Mouse (Mus musculus) forebrain, embryonic 11.5 days (tissue): ENCODE measurements around the gene Vps52. TPM values are rescaled to one million over a fixed set of nuclear protein-coding genes. Genes with fewer than 3 reads are reported as not detected.

Experiments used
- ATAC-seq: fragments of 200-750 bp; cut with Nextera tagmentation; replicated peaks from 2 replicates; pipeline ENCODE4 v1.8.0; 2017; ENCODE audit warnings: moderate TSS enrichment; ENCODE audit not compliant: low FRiP score
- DNase-seq: peaks from one replicate; pipeline ENCODE4 v3.0.0-alpha.2; 2017; ENCODE audit warnings: low spot score
- H3K27ac ChIP-seq: fragments of 300-500 bp; sonication (generic); 2 replicates; pipeline ENCODE4 v1.5.1; 2014; ENCODE audit warnings: low read depth, low read length
- H3K27me3 ChIP-seq: fragments of 300-500 bp; sonication (generic); 2 replicates; pipeline ENCODE4 v1.6.1; 2014; ENCODE audit warnings: mild to moderate bottlenecking, low read length, mixed read lengths; ENCODE audit not compliant: control insufficient read depth, insufficient read depth
- H3K36me3 ChIP-seq: fragments of 300-500 bp; sonication (generic); 2 replicates; pipeline ENCODE4 v1.6.1; 2014; ENCODE audit warnings: mild to moderate bottlenecking, low read length, moderate library complexity, mixed read lengths; ENCODE audit not compliant: control insufficient read depth, insufficient read depth
- H3K4me1 ChIP-seq: fragments of 300-500 bp; sonication (generic); replicated peaks from 2 replicates; pipeline ENCODE4 v1.6.1; 2014; ENCODE audit warnings: low read length, mixed read lengths; ENCODE audit not compliant: control insufficient read depth, insufficient read depth
- H3K4me2 ChIP-seq: fragments of 300-500 bp; sonication (generic); 2 replicates; pipeline ENCODE4 v1.6.1; 2014; ENCODE audit warnings: low read depth, mild to moderate bottlenecking, low read length, moderate library complexity, mixed read lengths; ENCODE audit not compliant: severe bottlenecking
- H3K4me3 ChIP-seq: fragments of 300-500 bp; sonication (generic); 2 replicates; pipeline ENCODE4 v1.5.1; 2014; ENCODE audit warnings: low read depth, low read length
- H3K9ac ChIP-seq: fragments of 300-500 bp; sonication (generic); 2 replicates; pipeline ENCODE4 v1.6.1; 2014; ENCODE audit warnings: low read length
- H3K9me3 ChIP-seq: fragments of 300-500 bp; sonication (generic); 2 replicates; pipeline ENCODE4 v1.6.1; 2016; ENCODE audit warnings: low read length, mixed read lengths; ENCODE audit not compliant: control insufficient read depth
- WGBS: fragments of 180-500 bp; shearing (Covaris S2); extraction: QIAGEN DNeasy Blood & Tissue Kit; methylation state at CpG from one replicate; pipeline ENCODE4 v1.1.7; 2014; 5-methylcytosine and 5-hydroxymethylcytosine counted together
- polyA plus RNA-seq: library from polyadenylated mRNA; unstranded; fragments of >200 nt; fragmentation: Nextera tagmentation; extraction: Ambion mirVana; gene quantifications from 2 replicates; pipeline ENCODE4 v1.2.1, GENCODE M21; 2014

Gene Vps52
- polyA plus RNA-seq, 1 experiment from 2014 or later, result 46.8 TPM

- DNase-seq (no peak), ATAC-seq (no peak)
- peak overlapping the region; percentile 84 for H3K9ac ChIP-seq
- H3K27me3 ChIP-seq, result no peaks in the 10 kb centered on the region
- 66% methylated on average over 21 of the region's 21 CpGs for WGBS
- peak overlapping the region; percentile 100 for H3K4me2 ChIP-seq
- peaks cover 13% of the 10 kb centered on the region; the same call in 1 of the 2 replicates for H3K4me1 ChIP-seq
- H3K36me3 ChIP-seq, result no peaks in the 10 kb centered on the region
- peak overlapping the region; percentile 83 for H3K4me3 ChIP-seq
- H3K27ac ChIP-seq, result no peak overlapping the region
- H3K9me3 ChIP-seq, result no peaks in the 10 kb centered on the region
These were observed 27.2 kb upstream of the Vps52 start for GRCm38 (mm10) chr17:33928251-33928947.

- peak within 1 kb of the TSS; percentile 100 for H3K4me2 ChIP-seq
- H3K9me3 ChIP-seq, result no peaks in the 10 kb centered on the region
- H3K27ac ChIP-seq, result peak within 1 kb of the TSS; percentile 94
- WGBS, result under 1% methylated on average over 63 of the region's 80 CpGs
- H3K4me3 ChIP-seq, result peak within 1 kb of the TSS; percentile 83
- peaks cover 13% of the 10 kb centered on the region; the same call in 1 of the 2 replicates for H3K4me1 ChIP-seq
- no peaks in the 10 kb centered on the region for H3K36me3 ChIP-seq
- H3K9ac ChIP-seq, result peak within 1 kb of the TSS; percentile 84
- H3K27me3 ChIP-seq, result no peaks in the 10 kb centered on the region
- ATAC-seq, result peak; percentile 83
- DNase-seq, result peak; percentile 98
These were observed 26.0 kb upstream of the Vps52 start, which contains the start of gene Rgl2 for GRCm38 (mm10) chr17:33929371-33930279. Gene Rgl2, plus strand, starts transcription at chr17:33929543.

GRCm38 (mm10) chr17:33930280-33931158, 25.1 kb upstream of the Vps52 start:
- no peaks in the 10 kb centered on the region for H3K36me3 ChIP-seq
- H3K27ac ChIP-seq, result peak overlapping the region; percentile 94
- no peaks in the 10 kb centered on the region for H3K27me3 ChIP-seq
- ATAC-seq (peak; percentile 28; the same call in 1 of the 2 replicates), DNase-seq (no peak)
- no peaks in the 10 kb centered on the region for H3K9me3 ChIP-seq
- peaks cover 13% of the 10 kb centered on the region; the same call in 1 of the 2 replicates for H3K4me1 ChIP-seq
- H3K9ac ChIP-seq, result peak overlapping the region; percentile 84
- H3K4me2 ChIP-seq, result peak overlapping the region; percentile 100
- peak overlapping the region; percentile 83 for H3K4me3 ChIP-seq
- WGBS, result under 1% methylated on average over 42 of the region's 45 CpGs

- Histone ChIP-seq H3K9ac (peak overlapping the region; percentile 84; the same call in 1 of the 2 replicates), H3K36me3 (no peaks in the 10 kb centered on the region), H3K4me1 (peaks cover 13% of the 10 kb centered on the region; the same call in 1 of the 2 replicates), H3K4me3 (peak overlapping the region; percentile 83), H3K27me3 (no peaks in the 10 kb centered on the region), H3K9me3 (no peaks in the 10 kb centered on the region), H3K4me2 (peak overlapping the region; percentile 100), H3K27ac (no peak overlapping the region)
- ATAC-seq (no peak), DNase-seq (no peak)
- 29% methylated on average over 18 of the region's 18 CpGs for WGBS
These were observed 24.3 kb upstream of the Vps52 start for GRCm38 (mm10) chr17:33931159-33931866.

- WGBS, result 92% methylated on average over 11 of the region's 11 CpGs
- Histone ChIP-seq H3K9ac (no peak overlapping the region), H3K27ac (no peak overlapping the region), H3K4me2 (no peak overlapping the region), H3K4me3 (no peak overlapping the region), H3K4me1 (peaks cover 13% of the 10 kb centered on the region; the same call in 1 of the 2 replicates), H3K36me3 (no peaks in the 10 kb centered on the region), H3K9me3 (no peaks in the 10 kb centered on the region), H3K27me3 (no peaks in the 10 kb centered on the region)
- no peak for ATAC-seq
- DNase-seq, result no peak
These were observed 23.7 kb upstream of the Vps52 start for GRCm38 (mm10) chr17:33931947-33932346.

GRCm38 (mm10) chr17:33932448-33932847, 23.2 kb upstream of the Vps52 start:
- Histone ChIP-seq H3K27me3 (no peaks in the 10 kb centered on the region), H3K4me2 (no peak overlapping the region), H3K4me1 (peaks cover 13% of the 10 kb centered on the region; the same call in 1 of the 2 replicates), H3K9me3 (no peaks in the 10 kb centered on the region), H3K4me3 (no peak overlapping the region), H3K36me3 (no peaks in the 10 kb centered on the region), H3K27ac (no peak overlapping the region), H3K9ac (no peak overlapping the region)
- ATAC-seq, result no peak
- no peak for DNase-seq
- WGBS, result 90% methylated on average over 14 of the region's 14 CpGs

GRCm38 (mm10) chr17:33932970-33933369, 22.6 kb upstream of the Vps52 start:
- H3K4me1 ChIP-seq, result peaks cover 13% of the 10 kb centered on the region; the same call in 1 of the 2 replicates
- WGBS, result 88% methylated on average over 15 of the region's 15 CpGs
- no peak overlapping the region for H3K27ac ChIP-seq
- H3K9me3 ChIP-seq, result no peaks in the 10 kb centered on the region
- H3K9ac ChIP-seq, result no peak overlapping the region
- no peaks in the 10 kb centered on the region for H3K27me3 ChIP-seq
- no peaks in the 10 kb centered on the region for H3K36me3 ChIP-seq
- DNase-seq (no peak), ATAC-seq (no peak)
- no peak overlapping the region for H3K4me2 ChIP-seq
- H3K4me3 ChIP-seq, result no peak overlapping the region
